Mouse (Mus musculus) G1E (cell line): Measurements from ENCODE around the gene Apol10a. TPM values are rescaled to one million over a fixed set of nuclear protein-coding genes. Genes with fewer than 3 reads are reported as not detected.
"Not testable (repeated sequence)": the region's sequence is repeated elsewhere in the genome, so short reads cannot be mapped to it uniquely, and the experiment has no call there.

Experiments used
- ATAC-seq: 2 replicates; pipeline ENCODE4 v1.8.0; 2016; ENCODE audit warnings: mild to moderate bottlenecking; ENCODE audit not compliant: insufficient number of reproducible peaks, poor library complexity, low FRiP score, severe bottlenecking; ENCODE audit errors: extremely low read depth
- DNase-seq: peaks from one replicate; pipeline ENCODE4 v3.0.0; 2012; ENCODE audit warnings: low spot score
- H3K27me3 ChIP-seq: 2 replicates; pipeline ENCODE4 v1.6.1; 2012; ENCODE audit warnings: mild to moderate bottlenecking, low read length, inconsistent platforms; ENCODE audit not compliant: insufficient read depth
- H3K36me3 ChIP-seq: replicated peaks from 2 replicates; pipeline ENCODE3; 2012; ENCODE audit warnings: mild to moderate bottlenecking, inconsistent platforms
- H3K4me1 ChIP-seq: 2 replicates; pipeline ENCODE4 v1.6.1; 2012; ENCODE audit warnings: low read depth, low read length, inconsistent platforms, mixed read lengths; ENCODE audit not compliant: insufficient read depth
- H3K4me3 ChIP-seq: 2 replicates; pipeline ENCODE4 v1.5.1; 2012; ENCODE audit warnings: low read depth, mild to moderate bottlenecking, inconsistent platforms, low read length, moderate library complexity, mixed read lengths
- H3K9me3 ChIP-seq: replicated peaks from 2 replicates; pipeline ENCODE4 v1.6.1; 2012; ENCODE audit warnings: inconsistent platforms
- CTCF ChIP-seq: IDR thresholded peaks from 2 replicates; pipeline ENCODE4 v1.5.1; 2012; ENCODE audit warnings: low read depth, low read length, inconsistent platforms, mixed read lengths
- GATA1 ChIP-seq: IDR thresholded peaks from 2 replicates; pipeline ENCODE4 v1.6.1; 2012; ENCODE audit warnings: borderline replicate concordance, low read length, inconsistent platforms, mixed read lengths
- GATA2 ChIP-seq: IDR thresholded peaks from 2 replicates; pipeline ENCODE4 v1.6.1; 2012; ENCODE audit warnings: low read depth, low read length, inconsistent platforms, borderline replicate concordance
- POLR2AphosphoS5 ChIP-seq: IDR thresholded peaks from 2 replicates; pipeline ENCODE4 v1.6.1; 2012; ENCODE audit warnings: low read depth, low read length, inconsistent platforms; ENCODE audit not compliant: insufficient replicate concordance
- TAL1 ChIP-seq: conservative IDR thresholded peaks from 2 replicates; pipeline ENCODE4 v1.6.1; 2012; ENCODE audit warnings: low read depth, low read length, inconsistent platforms, mixed read lengths
- polyA plus RNA-seq: library from polyadenylated mRNA; stranded (reverse); fragments of >175 nt; gene quantifications from 2 replicates; pipeline ENCODE4 v1.2.3, GENCODE M21; 2012
- total RNA-seq, 2 experiments: library from RNA; stranded (forward) in 1 of 2; stranded (reverse) in 1 of 2; fragments of 200-1000 nt in 1 of 2; fragments of >200 nt in 1 of 2; fragmentation: Nextera tagmentation in 1 of 2; gene quantifications; 2 replicates each; pipeline ENCODE4 v1.2.3; 2014 to 2017

Apol10a gene
- not detected in 2 replicates for total RNA-seq (2014; fragmentation: Nextera tagmentation)
- total RNA-seq (2017): 0.06 and 0.11 TPM in 2 replicates
- polyA plus RNA-seq: not detected in 2 replicates

- H3K27me3 ChIP-seq, DNase-seq, H3K4me3 ChIP-seq, H3K9me3 ChIP-seq, ATAC-seq, H3K36me3 ChIP-seq, H3K4me1 ChIP-seq: not testable (repeated sequence)
Measured at GRCm38 (mm10) chr15:77476693-77477092, at the start of gene Apol10a. TSS of gene Apol10a (plus strand) at chr15:77477047.

DNA sequence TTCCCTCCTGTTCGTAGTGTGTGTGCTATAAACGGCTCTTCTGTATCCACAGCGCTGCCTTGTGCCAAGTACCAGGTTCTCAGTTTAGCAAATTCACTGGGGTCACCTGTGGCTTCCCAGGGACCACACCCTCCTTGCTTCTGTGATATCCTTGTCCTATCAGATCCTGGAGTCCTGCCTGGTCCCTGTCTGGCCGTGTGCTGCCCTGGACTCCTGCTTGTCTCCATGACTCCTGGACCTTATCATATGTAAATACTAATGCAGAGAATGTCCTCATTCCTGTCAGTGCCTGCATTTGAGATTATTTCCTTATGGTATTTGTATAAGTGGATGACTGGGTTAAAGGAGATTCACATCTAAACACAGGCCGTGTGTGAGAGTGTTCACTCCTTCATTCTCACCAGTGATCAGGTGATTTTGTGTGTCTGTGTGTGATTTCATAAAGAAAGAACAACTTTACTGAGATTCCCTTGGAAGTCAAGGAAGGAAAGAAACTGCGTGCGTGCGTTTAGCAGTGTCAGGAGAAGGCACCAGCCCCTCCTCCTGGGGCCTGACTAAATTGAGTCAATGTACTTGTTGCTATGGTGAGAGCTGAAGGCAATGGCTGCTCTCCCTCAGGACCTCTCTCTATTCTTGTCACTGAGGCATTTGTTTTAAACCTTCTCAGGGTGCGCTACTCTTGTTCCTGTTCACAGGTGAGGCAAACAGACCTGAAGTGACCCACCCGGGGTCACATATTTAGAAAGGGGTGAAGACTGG is 48.0 kb upstream of the Apol10a start:
- not testable (repeated sequence) for ATAC-seq, H3K9me3 ChIP-seq, H3K4me3 ChIP-seq, H3K36me3 ChIP-seq, H3K4me1 ChIP-seq, DNase-seq, H3K27me3 ChIP-seq

DNA sequence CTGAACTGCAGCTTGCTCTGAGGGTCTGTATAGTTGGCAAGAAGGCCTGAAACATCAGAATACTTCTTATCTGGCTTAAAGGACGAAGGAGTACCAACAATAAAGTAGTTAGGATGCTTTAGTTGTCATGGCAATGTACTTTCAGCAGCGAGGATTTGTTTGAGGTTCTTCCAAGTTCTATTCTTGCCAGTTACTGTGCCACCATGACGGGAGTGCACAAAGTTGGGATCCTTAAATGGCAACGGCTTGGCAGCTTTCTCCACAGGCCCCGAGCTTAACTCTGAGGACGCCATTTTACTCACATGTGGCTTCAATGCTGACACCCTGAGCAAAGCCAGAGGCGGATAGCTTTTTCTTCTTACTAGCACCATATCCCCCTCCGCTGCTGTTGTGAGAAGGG is 32.1 kb upstream of the Apol10a start:
- not testable (repeated sequence) for DNase-seq, H3K27me3 ChIP-seq, H3K4me3 ChIP-seq, H3K36me3 ChIP-seq, H3K4me1 ChIP-seq, H3K9me3 ChIP-seq, ATAC-seq

DNA sequence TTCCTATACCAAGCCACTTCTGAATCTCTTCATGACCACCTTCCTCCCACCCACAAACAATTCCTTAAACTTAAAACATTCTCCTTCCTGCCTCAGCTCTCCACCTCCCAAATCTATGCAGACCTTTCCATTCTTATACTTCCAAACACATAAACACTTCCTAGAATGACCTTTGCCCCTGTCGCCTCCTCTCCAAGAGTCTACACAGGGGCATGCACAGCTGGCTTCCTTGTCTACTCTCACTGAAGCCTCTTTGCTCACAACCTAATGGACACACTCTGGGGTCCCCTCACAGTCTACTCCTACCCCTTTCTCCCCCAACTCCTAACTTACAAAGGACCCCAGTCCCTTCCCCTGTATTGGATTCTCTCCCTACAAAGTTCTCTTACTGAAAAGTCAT is 31.2 kb upstream of the Apol10a start:
- ATAC-seq, DNase-seq, H3K9me3 ChIP-seq, H3K27me3 ChIP-seq, H3K4me3 ChIP-seq, H3K4me1 ChIP-seq, H3K36me3 ChIP-seq: not testable (repeated sequence)

DNA sequence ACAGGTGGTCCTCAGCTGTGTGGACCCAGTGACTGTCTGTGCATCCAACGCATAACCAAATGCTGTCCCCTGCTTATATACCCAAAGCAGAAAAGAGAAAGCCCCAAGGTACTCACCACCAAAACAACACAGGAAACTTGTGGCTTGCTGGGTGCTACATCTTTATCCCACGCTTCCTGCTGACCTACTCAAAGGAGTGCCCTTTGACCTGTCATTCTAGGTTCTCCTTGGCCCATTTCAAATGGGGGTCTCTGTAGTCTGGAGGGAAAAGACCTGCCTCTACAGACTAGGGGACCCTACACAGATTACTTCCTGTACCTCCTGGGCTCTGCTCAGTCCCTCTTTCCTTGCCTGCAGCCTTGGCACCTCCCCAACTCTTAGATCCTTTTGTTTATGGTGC is 29.5 kb upstream of the Apol10a start, which contains the start of gene Apol7b:
Gene Apol7b, minus strand, starts transcription at position 101 of the 400 bp plus-strand sequence.
- not testable (repeated sequence) for H3K9me3 ChIP-seq, H3K4me1 ChIP-seq, DNase-seq, H3K36me3 ChIP-seq, H3K4me3 ChIP-seq, ATAC-seq, H3K27me3 ChIP-seq

DNA sequence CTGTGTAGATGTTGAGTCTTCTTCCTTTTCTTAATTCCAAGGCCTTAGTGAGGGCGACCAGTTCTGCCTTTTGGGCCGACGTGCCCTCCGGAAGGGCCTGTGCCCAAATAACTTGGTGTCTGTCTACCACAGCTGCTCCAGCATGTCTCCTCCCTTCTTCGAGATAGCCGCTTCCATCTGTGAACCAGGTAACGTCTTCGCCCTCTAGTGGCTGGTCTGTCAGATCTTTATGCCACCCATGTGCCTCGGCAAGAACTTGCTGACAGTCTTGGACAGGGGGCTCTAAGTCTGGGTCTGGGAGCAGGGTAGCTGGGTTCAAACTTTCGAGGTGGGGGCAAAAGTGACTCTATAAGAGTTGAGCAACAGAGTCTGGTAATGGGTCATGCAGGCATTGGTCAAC is 26.9 kb upstream of the Apol10a start:
- H3K4me3 ChIP-seq, H3K36me3 ChIP-seq, H3K27me3 ChIP-seq, H3K4me1 ChIP-seq, DNase-seq, ATAC-seq, H3K9me3 ChIP-seq: not testable (repeated sequence)

GRCm38 (mm10) chr15:77474699-77475390 is 2.0 kb upstream of the Apol10a start:
- H3K9me3 ChIP-seq, H3K4me1 ChIP-seq, ATAC-seq, H3K36me3 ChIP-seq, DNase-seq, H3K4me3 ChIP-seq, H3K27me3 ChIP-seq: not testable (repeated sequence)

DNA sequence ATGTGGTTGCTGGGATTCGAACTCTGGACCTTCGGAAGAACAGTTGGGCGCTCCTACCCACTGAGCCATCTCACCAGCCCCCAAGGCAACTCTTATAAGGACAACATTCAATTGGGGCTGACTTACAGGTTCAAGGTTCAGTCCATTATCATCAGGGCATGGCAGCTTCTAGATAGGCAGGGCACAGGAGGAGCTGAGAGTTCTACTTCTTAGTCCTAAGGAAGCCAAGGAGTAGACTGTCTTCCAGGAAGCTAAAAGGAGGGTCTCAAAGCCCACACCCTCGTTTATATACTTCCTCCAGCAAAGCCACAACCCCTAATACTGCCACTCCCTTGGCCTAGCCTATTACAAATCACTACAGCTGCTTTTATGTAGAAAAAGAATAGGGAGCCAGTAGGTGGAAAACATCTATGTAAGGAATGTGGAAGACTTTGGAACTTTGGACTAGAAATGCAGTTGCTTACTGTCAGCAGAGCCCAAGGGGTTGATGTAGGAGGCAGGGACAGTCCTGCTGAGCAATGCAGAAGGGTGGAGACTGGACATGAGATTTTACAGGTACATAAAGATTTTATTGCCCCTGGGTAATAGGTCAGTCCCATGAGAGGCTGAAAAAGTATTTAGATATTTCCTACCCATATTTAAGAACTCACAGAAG is 5.4 kb downstream of the Apol10a start:
- TF ChIP-seq POLR2AphosphoS5 (no peak), GATA1 (no peak), TAL1 (no peak), GATA2 (no peak), CTCF (no peak)
- Histone ChIP-seq H3K4me3 (no peak overlapping the region), H3K27me3 (peaks cover 10% of the 10 kb centered on the region), H3K4me1 (no peaks in the 10 kb centered on the region), H3K36me3 (no peaks in the 10 kb centered on the region), H3K9me3 (no peaks in the 10 kb centered on the region)
- DNase-seq (no peak), ATAC-seq (no peak)

GRCm38 (mm10) chr15:77493181-77493580 is 16.3 kb downstream of the Apol10a start:
- H3K4me3 ChIP-seq, H3K4me1 ChIP-seq, ATAC-seq, H3K36me3 ChIP-seq, H3K9me3 ChIP-seq, H3K27me3 ChIP-seq, DNase-seq: not testable (repeated sequence)

GRCm38 (mm10) chr15:77494694-77495093 is 17.8 kb downstream of the Apol10a start:
- H3K4me3 ChIP-seq, H3K9me3 ChIP-seq, ATAC-seq, H3K4me1 ChIP-seq, H3K36me3 ChIP-seq, DNase-seq, H3K27me3 ChIP-seq: not testable (repeated sequence)
